Mouse (Mus musculus) megakaryocyte, embryonic 14.5 days (primary cell): ENCODE results near the gene Cobll1.

Experiments
- FLI1 ChIP-seq: IDR thresholded peaks from 2 replicates; pipeline ENCODE4 v1.6.1; 2012; ENCODE audit warnings: low read length, inconsistent platforms, mixed read lengths
- GATA1 ChIP-seq: IDR thresholded peaks from 3 replicates; pipeline ENCODE4 v1.6.1; 2012; ENCODE audit warnings: mixed read lengths, low read length, inconsistent platforms, borderline replicate concordance

DNA sequence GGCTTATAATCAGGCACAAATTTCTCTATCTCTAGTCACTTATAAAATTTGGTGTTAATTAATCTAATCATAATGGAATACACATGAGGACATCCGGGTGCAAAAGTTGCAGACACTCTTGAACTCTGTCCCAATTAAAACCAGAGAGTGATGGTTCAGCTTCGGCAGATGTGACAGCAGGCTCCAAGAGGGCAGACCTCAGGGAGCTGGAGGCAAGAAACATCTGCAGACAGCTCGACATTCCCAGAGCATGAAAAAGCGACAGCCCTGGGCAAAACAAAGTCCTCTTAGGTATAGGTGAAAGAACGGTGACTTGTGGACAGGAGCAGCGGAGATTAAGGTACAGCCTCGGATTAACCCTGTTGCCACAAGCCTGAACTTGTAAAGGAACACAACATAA, 35.5 kb downstream of the Cobll1 start:
- TF ChIP-seq GATA1, result no peak
- TF ChIP-seq FLI1, result no peak
